Mouse (Mus musculus) neural tube, embryonic 14.5 days (tissue): Measurements from ENCODE around the gene Nectin4. TPM values are rescaled to one million over a fixed set of nuclear protein-coding genes. Genes with fewer than 3 reads are reported as not detected.

Experiments
- ATAC-seq: fragments of 200-750 bp; cut with Nextera tagmentation; 2 replicates; pipeline ENCODE4 v1.8.0; 2017; ENCODE audit warnings: low read depth, mild to moderate bottlenecking, moderate TSS enrichment, moderate library complexity
- H3K27ac ChIP-seq: fragments of 300-500 bp; sonication (generic); 2 replicates; pipeline ENCODE4 v1.5.1; 2014; ENCODE audit warnings: low read depth, mild to moderate bottlenecking, control low read depth, low read length, moderate library complexity, mixed read lengths
- H3K27me3 ChIP-seq: fragments of 300-500 bp; sonication (generic); 2 replicates; pipeline ENCODE4 v1.6.1; 2014; ENCODE audit warnings: low read length; ENCODE audit not compliant: control insufficient read depth, insufficient read depth
- H3K36me3 ChIP-seq: fragments of 300-500 bp; sonication (generic); 2 replicates; pipeline ENCODE4 v1.6.1; 2014; ENCODE audit warnings: low read length, mixed read lengths; ENCODE audit not compliant: control insufficient read depth, insufficient read depth
- H3K4me1 ChIP-seq: fragments of 300-500 bp; sonication (generic); 2 replicates; pipeline ENCODE4 v1.6.1; 2014; ENCODE audit warnings: low read length; ENCODE audit not compliant: control insufficient read depth, insufficient read depth
- H3K4me2 ChIP-seq: fragments of 300-500 bp; sonication (generic); 2 replicates; pipeline ENCODE4 v1.6.1; 2014; ENCODE audit warnings: mild to moderate bottlenecking, low read depth, low read length, control low read depth
- H3K4me3 ChIP-seq: fragments of 300-500 bp; sonication (generic); 2 replicates; pipeline ENCODE4 v1.5.1; 2014; ENCODE audit warnings: low read depth, low read length, control low read depth, mixed read lengths
- H3K9ac ChIP-seq: fragments of 300-500 bp; sonication (generic); replicated peaks from 2 replicates; pipeline ENCODE4 v1.6.1; 2014; ENCODE audit warnings: low read depth, mild to moderate bottlenecking, control low read depth, low read length, mixed read lengths
- H3K9me3 ChIP-seq: fragments of 300-500 bp; sonication (generic); 2 replicates; pipeline ENCODE4 v1.6.1; 2016; ENCODE audit warnings: low read length; ENCODE audit not compliant: control insufficient read depth
- WGBS: fragments of 180-500 bp; shearing (Covaris S2); extraction: QIAGEN DNeasy Blood & Tissue Kit; methylation state at CpG from one replicate; pipeline ENCODE4 v1.1.7; 2014; 5-methylcytosine and 5-hydroxymethylcytosine counted together
- polyA plus RNA-seq: library from polyadenylated mRNA; unstranded; fragments of >200 nt; fragmentation: Nextera tagmentation; extraction: Ambion mirVana; gene quantifications from 2 replicates; pipeline ENCODE4 v1.2.1, GENCODE M21; 2014

The Nectin4 gene
- polyA plus RNA-seq, 1 experiment from 2014 or later = 2.2 TPM

DNA sequence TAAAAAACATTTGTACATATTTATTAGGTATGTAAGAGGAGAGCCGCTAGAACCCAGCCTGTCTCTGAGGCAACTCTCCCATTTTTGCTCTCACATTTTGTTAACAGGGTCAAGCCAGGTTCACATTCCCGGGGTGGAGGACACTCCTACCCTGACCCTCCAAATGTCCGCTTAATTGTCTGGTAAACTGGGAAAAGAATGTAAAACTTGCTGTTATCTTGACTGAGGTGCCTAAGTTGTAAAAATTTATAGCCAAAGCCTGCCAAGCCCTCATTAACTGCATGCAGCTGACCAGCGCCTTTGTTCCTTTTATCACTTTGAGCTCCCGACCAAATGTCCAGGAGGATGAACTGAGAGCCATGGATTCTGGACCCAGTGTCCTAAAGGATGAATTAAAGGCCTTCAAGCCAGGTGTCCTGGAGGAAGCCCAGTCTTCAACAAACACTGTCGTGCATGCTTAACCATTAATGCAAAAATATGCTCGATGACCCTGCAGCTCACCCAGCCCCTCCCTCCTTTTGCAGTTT lies 65.5 kb downstream of the Nectin4 start:
- Histone ChIP-seq H3K4me2 (no peak overlapping the region), H3K27me3 (peaks cover 17% of the 10 kb centered on the region; the same call in 1 of the 2 replicates), H3K9ac (no peak overlapping the region), H3K4me3 (no peak overlapping the region), H3K9me3 (no peaks in the 10 kb centered on the region), H3K4me1 (no peaks in the 10 kb centered on the region), H3K27ac (no peak overlapping the region), H3K36me3 (no peaks in the 10 kb centered on the region)
- WGBS = 4% methylated on average over 7 of the region's 7 CpGs
- no peak for ATAC-seq

DNA sequence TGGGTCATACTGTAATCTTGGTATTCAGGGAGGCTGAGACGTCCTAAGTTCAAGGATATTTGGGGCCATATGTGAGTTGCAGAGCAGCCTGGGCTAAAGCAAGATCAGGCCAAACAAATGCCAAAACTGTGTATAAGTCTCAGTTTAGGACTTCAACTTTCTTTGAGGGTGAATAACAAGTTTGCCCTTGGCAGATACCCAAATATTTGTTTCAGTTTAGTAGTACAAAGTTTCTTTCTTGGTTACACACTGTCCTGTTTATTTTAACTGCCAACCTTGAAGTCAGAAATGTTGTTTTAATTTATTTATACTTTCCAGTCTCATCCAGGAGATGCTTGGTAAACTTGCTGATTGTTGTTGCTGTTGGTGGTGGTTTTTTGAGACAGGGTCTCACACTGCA lies 66.1 kb downstream of the Nectin4 start:
- ATAC-seq = no peak
- Histone ChIP-seq H3K9ac (no peak overlapping the region), H3K27me3 (peaks cover 17% of the 10 kb centered on the region; the same call in 1 of the 2 replicates), H3K9me3 (no peaks in the 10 kb centered on the region), H3K4me1 (no peaks in the 10 kb centered on the region), H3K36me3 (no peaks in the 10 kb centered on the region), H3K4me3 (no peak overlapping the region), H3K4me2 (no peak overlapping the region), H3K27ac (no peak overlapping the region)
- 46% methylated on average over 1 of the region's 1 CpGs for WGBS

DNA sequence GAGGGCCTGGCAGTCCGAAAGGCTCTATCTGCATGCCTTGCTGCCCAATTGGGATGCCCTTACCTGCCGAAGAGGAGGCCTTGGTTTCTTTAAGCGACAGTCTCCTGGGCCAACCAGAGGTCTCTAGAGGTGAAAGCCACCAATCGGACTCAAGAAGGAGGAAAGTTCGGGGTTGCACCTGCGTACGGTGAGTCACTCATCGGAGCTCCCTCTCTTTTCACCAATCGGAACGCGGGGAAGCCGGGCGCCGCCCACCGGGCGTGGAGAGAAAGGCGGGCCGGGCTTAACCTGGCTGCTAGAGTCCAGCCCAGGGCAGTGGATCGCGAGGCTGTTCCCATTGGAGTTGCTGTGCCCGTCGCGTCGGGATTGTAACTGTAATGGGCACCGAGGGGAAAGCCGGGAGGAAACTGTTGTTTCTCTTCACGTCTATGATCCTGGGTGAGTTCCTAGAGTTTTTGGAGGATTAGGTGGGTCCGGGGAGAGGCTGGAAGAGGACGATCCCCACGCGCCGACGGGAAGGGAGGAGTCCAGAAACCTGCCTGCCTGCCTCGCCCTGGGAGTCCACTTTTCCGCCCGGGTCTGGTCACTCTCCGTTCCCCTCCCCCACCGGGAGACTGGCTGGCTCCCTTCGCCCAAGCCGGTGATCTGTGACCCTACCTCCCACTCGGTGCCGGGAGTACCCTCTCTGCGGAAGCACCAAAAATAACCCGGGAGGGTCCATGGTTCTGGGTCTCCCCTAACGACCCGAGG lies 67.5 kb downstream of the Nectin4 start, which contains the start of gene F11r:
Gene F11r, plus strand, starts transcription at position 272 of the 750 bp plus-strand sequence.
- ATAC-seq = peak; percentile 42
- H3K9me3 ChIP-seq = no peaks in the 10 kb centered on the region
- no peaks in the 10 kb centered on the region for H3K36me3 ChIP-seq
- peak within 1 kb of the TSS; percentile 38 for H3K4me2 ChIP-seq
- no peak within 1 kb of the TSS for H3K9ac ChIP-seq
- H3K4me3 ChIP-seq = peak within 1 kb of the TSS; percentile 28
- WGBS = 1% methylated on average over 46 of the region's 46 CpGs
- no peak within 1 kb of the TSS for H3K27ac ChIP-seq
- H3K4me1 ChIP-seq = no peaks in the 10 kb centered on the region
- H3K27me3 ChIP-seq = peaks cover 17% of the 10 kb centered on the region; the same call in 1 of the 2 replicates

Other genes with a start within 250 kb of the Nectin4 start
- 297 and 334 TPM in 2 replicates for gene Sdhc, start 219.5 kb upstream of the Nectin4 start, polyA plus RNA-seq
- gene Mpz, start 219.4 kb upstream of the Nectin4 start, polyA plus RNA-seq = 11.8 TPM in 1 of 2 replicates, not detected in the other
- gene Pcp4l1, start 173.8 kb upstream of the Nectin4 start, polyA plus RNA-seq = 31.8 and 41.6 TPM in 2 replicates
- 0.20 and 0.32 TPM in 2 replicates for gene Nr1i3, start 156.1 kb upstream of the Nectin4 start, polyA plus RNA-seq
- gene Tomm40l, start 147.6 kb upstream of the Nectin4 start, polyA plus RNA-seq = 41.5 and 45.5 TPM in 2 replicates
- 7.9 and 8.2 TPM in 2 replicates for gene Apoa2, start 145.0 kb upstream of the Nectin4 start, polyA plus RNA-seq
- 10.2 and 33.2 TPM in 2 replicates for gene Fcer1g, start 135.7 kb upstream of the Nectin4 start, polyA plus RNA-seq
- gene Adamts4, start 119.7 kb upstream of the Nectin4 start, polyA plus RNA-seq = 1.3 and 2.6 TPM in 2 replicates
- 234 and 253 TPM in 2 replicates for gene Ndufs2, start 118.7 kb upstream of the Nectin4 start, polyA plus RNA-seq
- 96.5 and 98.1 TPM in 2 replicates for gene B4galt3, start 99.8 kb upstream of the Nectin4 start, polyA plus RNA-seq
- gene Ppox, start 88.9 kb upstream of the Nectin4 start, polyA plus RNA-seq = 49.2 and 51.2 TPM in 2 replicates
- gene Usp21, start 82.1 kb upstream of the Nectin4 start, polyA plus RNA-seq = 76.8 and 87.9 TPM in 2 replicates
- 116 and 124 TPM in 2 replicates for gene Ufc1, start 75.1 kb upstream of the Nectin4 start, polyA plus RNA-seq
- gene Dedd, start 41.0 kb upstream of the Nectin4 start, polyA plus RNA-seq = 48.0 and 49.7 TPM in 2 replicates
- 40.2 and 43.5 TPM in 2 replicates for gene Nit1, start 24.5 kb upstream of the Nectin4 start, polyA plus RNA-seq
- gene Pfdn2, start 24.4 kb upstream of the Nectin4 start, polyA plus RNA-seq = 58.1 and 67.6 TPM in 2 replicates
- 3.2 and 5.3 TPM in 2 replicates for gene Klhdc9, start 9.3 kb upstream of the Nectin4 start, polyA plus RNA-seq
- gene Arhgap30, start 18.9 kb downstream of the Nectin4 start, polyA plus RNA-seq = 0.25 and 0.61 TPM in 2 replicates
- gene Usf1, start 41.2 kb downstream of the Nectin4 start, polyA plus RNA-seq = 164 and 191 TPM in 2 replicates
- gene Tstd1, start 48.8 kb downstream of the Nectin4 start, polyA plus RNA-seq = 2.9 and 3.8 TPM in 2 replicates
- 8.0 and 13.5 TPM in 2 replicates for gene F11r, start 67.4 kb downstream of the Nectin4 start, polyA plus RNA-seq
- gene Alyref2, start 133.4 kb downstream of the Nectin4 start, polyA plus RNA-seq = 30.1 and 32.7 TPM in 2 replicates
- not detected in 2 replicates for gene Itln1, start 165.2 kb downstream of the Nectin4 start, polyA plus RNA-seq
- not detected in 2 replicates for gene Cd244a, start 189.1 kb downstream of the Nectin4 start, polyA plus RNA-seq
- not detected in 2 replicates for gene Ly9, start 237.3 kb downstream of the Nectin4 start, polyA plus RNA-seq